Mouse (Mus musculus): ENCODE measurements around the gene Tmem176a. TPM values are rescaled to one million over a fixed set of nuclear protein-coding genes. Genes with fewer than 3 reads are reported as not detected.

Tmem176a gene
- polyA plus RNA-seq, 1 experiment from 2014 or later: 227 TPM

DNA sequence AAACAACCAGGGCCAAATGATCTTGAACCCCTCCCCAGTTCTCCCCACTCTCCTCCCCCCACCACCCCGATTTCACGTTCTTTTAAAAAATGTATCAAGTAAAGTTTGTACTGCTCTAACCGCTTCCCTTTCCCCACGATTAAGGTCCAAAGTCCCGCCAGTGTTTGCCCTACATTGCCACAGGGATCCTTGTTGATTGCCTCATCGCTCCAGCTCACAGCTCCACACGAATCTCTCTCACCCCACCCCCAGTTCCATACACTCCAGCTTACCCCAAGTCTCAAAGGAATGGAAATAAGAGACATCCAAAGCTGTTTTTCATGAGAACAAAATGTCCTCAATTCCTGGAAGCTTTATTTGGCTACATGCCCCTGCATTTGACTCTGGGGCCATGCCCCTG lies 15.7 kb upstream of the Tmem176a start:
- 70% methylated on average over 7 of the region's 7 CpGs for WGBS
- Histone ChIP-seq H3K4me2 (replicated peaks; ENCODE audit: low read depth, low read length) (no peak overlapping the region), H3K27me3 (ENCODE audit: insufficient read depth, low read length) (no peaks in the 10 kb centered on the region), H3K4me3 (ENCODE audit: low read length) (no peak overlapping the region), H3K9ac (replicated peaks; ENCODE audit: low read length) (no peak overlapping the region), H3K4me1 (ENCODE audit: insufficient read depth, low read length) (peaks cover 7% of the 10 kb centered on the region; the same call in 1 of the 2 replicates), H3K36me3 (ENCODE audit: insufficient read depth, low read length) (no peaks in the 10 kb centered on the region), H3K9me3 (ENCODE audit: low read length) (no peaks in the 10 kb centered on the region), H3K27ac (ENCODE audit: low read length) (no peak overlapping the region)
- ATAC-seq (ENCODE audit: low FRiP score, low TSS enrichment): no peak

DNA sequence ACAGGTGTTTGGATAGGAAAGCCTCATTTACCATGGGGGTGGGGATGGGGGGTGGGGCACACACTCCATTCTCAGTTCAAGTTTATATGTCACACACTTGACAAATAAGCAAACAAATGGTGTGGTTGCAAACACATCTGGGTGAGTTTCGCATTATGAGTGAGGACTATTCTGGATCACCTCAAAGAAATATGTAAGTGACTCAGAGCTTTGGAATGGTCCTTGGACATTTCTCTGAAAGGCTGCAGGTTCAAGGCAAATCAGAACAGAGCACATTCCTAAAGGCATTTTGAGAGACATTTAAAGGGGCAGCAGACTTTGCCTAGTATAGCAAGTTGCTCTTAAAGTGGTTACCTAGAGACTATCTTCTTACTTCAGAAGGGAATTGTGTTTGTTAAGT lies 11.7 kb upstream of the Tmem176a start:
- no peak overlapping the region for H3K9ac ChIP-seq (replicated peaks; ENCODE audit: low read length)
- no peak overlapping the region for H3K4me3 ChIP-seq (ENCODE audit: low read length)
- 75% methylated on average over 1 of the region's 1 CpGs for WGBS
- 0 out of 2 replicates have a peak, but pooled peaks cover 5% of the 10 kb centered on the region for H3K4me1 ChIP-seq (ENCODE audit: insufficient read depth, low read length)
- no peak overlapping the region for H3K4me2 ChIP-seq (replicated peaks; ENCODE audit: low read depth, low read length)
- no peak overlapping the region for H3K27ac ChIP-seq (ENCODE audit: low read length)
- H3K36me3 ChIP-seq (ENCODE audit: insufficient read depth, low read length): peaks cover 18% of the 10 kb centered on the region
- no peaks in the 10 kb centered on the region for H3K27me3 ChIP-seq (ENCODE audit: insufficient read depth, low read length)
- H3K9me3 ChIP-seq (ENCODE audit: low read length): no peaks in the 10 kb centered on the region
- ATAC-seq (ENCODE audit: low FRiP score, low TSS enrichment): no peak

DNA sequence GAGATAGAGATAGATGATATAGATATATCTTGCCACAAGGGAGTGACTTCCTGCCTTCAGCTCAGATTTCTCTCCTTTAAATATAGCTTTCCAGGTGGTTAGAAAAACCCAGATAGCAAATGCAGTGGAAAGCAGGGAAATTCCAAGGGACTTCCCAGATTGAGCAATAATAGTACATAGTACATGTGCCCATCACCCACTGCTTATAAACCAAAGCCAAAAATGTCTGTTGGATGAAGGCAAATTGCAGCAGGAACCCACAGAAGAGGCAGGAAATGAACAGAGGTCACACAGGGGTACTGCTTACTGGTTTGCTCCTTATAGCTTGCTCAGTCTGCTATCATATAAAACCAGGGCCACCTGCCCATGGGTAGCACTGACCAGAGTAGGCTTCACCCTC lies 11.1 kb upstream of the Tmem176a start:
- no peaks in the 10 kb centered on the region for H3K27me3 ChIP-seq (ENCODE audit: insufficient read depth, low read length)
- H3K4me1 ChIP-seq (ENCODE audit: insufficient read depth, low read length): 0 out of 2 replicates have a peak, but pooled peaks cover 5% of the 10 kb centered on the region
- no peak overlapping the region for H3K4me2 ChIP-seq (replicated peaks; ENCODE audit: low read depth, low read length)
- peaks cover 24% of the 10 kb centered on the region for H3K36me3 ChIP-seq (ENCODE audit: insufficient read depth, low read length)
- H3K9me3 ChIP-seq (ENCODE audit: low read length): no peaks in the 10 kb centered on the region
- H3K27ac ChIP-seq (ENCODE audit: low read length): no peak overlapping the region
- ATAC-seq (ENCODE audit: low FRiP score, low TSS enrichment): no peak
- no peak overlapping the region for H3K4me3 ChIP-seq (ENCODE audit: low read length)
- no peak overlapping the region for H3K9ac ChIP-seq (replicated peaks; ENCODE audit: low read length)

DNA sequence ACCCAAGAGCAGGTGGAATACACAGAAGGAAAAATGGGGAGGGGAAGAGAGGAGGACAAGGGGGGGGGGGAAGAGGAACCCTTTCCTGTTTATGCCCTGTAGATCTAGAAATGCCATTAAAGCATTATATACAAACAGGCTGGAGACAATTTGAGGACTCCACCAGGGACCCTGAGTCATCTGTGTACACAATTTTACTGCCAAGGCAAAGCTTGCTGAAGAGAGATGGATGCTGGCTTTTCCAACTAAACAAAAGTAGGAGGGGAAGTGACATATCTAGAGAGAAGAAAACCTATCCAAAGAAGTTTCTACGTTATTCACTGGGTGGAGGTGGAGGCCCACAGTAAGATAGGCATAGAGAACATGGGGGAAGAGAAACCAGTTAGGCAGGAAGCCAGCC lies 10.5 kb upstream of the Tmem176a start:
- peaks cover 30% of the 10 kb centered on the region for H3K36me3 ChIP-seq (ENCODE audit: insufficient read depth, low read length)
- H3K9me3 ChIP-seq (ENCODE audit: low read length): no peaks in the 10 kb centered on the region
- 0 out of 2 replicates have a peak, but pooled peaks cover 5% of the 10 kb centered on the region for H3K4me1 ChIP-seq (ENCODE audit: insufficient read depth, low read length)
- H3K4me2 ChIP-seq (replicated peaks; ENCODE audit: low read depth, low read length): no peak overlapping the region
- H3K9ac ChIP-seq (replicated peaks; ENCODE audit: low read length): no peak overlapping the region
- ATAC-seq (ENCODE audit: low FRiP score, low TSS enrichment): no peak
- H3K27me3 ChIP-seq (ENCODE audit: insufficient read depth, low read length): no peaks in the 10 kb centered on the region
- H3K4me3 ChIP-seq (ENCODE audit: low read length): no peak overlapping the region
- no peak overlapping the region for H3K27ac ChIP-seq (ENCODE audit: low read length)
- 40% methylated on average over 1 of the region's 1 CpGs for WGBS

DNA sequence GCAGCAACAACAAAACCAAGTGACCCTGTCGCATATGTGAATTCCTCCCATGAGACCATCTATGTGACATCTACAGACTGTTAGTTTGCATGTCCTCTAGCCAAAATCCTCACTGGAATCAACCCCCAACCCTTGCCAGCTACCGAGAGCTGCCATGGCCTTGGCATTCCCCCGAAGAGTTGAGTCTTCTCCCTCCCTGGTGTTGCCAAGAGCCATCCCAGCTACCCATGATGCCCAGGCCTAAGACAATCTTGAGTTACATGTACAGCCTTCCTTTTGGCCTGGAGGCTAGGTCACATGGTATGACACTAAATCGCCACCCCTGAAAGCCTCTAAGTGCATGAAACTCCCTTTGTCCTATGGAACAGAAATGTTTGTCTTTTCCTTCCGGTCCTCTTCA lies 9.6 kb upstream of the Tmem176a start:
- ATAC-seq (ENCODE audit: low FRiP score, low TSS enrichment): no peak
- WGBS: 87% methylated on average over 5 of the region's 5 CpGs
- Histone ChIP-seq H3K4me2 (replicated peaks; ENCODE audit: low read depth, low read length) (no peak overlapping the region), H3K4me3 (ENCODE audit: low read length) (no peak overlapping the region), H3K27ac (ENCODE audit: low read length) (no peak overlapping the region), H3K9ac (replicated peaks; ENCODE audit: low read length) (no peak overlapping the region), H3K9me3 (ENCODE audit: low read length) (no peaks in the 10 kb centered on the region), H3K4me1 (ENCODE audit: insufficient read depth, low read length) (0 out of 2 replicates have a peak, but pooled peaks cover 5% of the 10 kb centered on the region), H3K36me3 (ENCODE audit: insufficient read depth, low read length) (peaks cover 39% of the 10 kb centered on the region), H3K27me3 (ENCODE audit: insufficient read depth, low read length) (no peaks in the 10 kb centered on the region)

DNA sequence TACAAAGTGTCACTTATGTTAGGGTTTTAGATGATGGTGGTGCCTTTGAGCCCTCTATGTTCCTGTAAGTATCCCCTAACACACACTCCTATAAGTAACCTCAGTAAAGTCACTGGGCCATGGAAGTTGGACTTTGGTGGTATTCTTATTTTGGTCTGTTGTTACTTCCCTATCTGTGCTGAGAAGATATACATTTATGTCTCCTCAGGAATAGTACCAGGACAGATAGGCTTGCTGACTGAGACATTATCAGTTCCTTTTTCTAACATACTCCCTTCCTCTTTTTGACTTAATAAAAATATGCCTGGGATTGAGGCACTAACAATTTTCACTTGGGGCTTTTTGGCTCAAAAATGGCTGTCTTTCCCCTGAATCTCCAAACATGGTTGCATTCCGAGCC lies 8.3 kb upstream of the Tmem176a start:
- Histone ChIP-seq H3K4me1 (ENCODE audit: insufficient read depth, low read length) (0 out of 2 replicates have a peak, but pooled peaks cover 5% of the 10 kb centered on the region), H3K4me3 (ENCODE audit: low read length) (no peak overlapping the region), H3K9ac (replicated peaks; ENCODE audit: low read length) (no peak overlapping the region), H3K4me2 (replicated peaks; ENCODE audit: low read depth, low read length) (no peak overlapping the region), H3K27ac (ENCODE audit: low read length) (no peak overlapping the region), H3K36me3 (ENCODE audit: insufficient read depth, low read length) (peaks cover 49% of the 10 kb centered on the region), H3K27me3 (ENCODE audit: insufficient read depth, low read length) (no peaks in the 10 kb centered on the region), H3K9me3 (ENCODE audit: low read length) (no peaks in the 10 kb centered on the region)
- 97% methylated on average over 1 of the region's 1 CpGs for WGBS
- no peak for ATAC-seq (ENCODE audit: low FRiP score, low TSS enrichment)

DNA sequence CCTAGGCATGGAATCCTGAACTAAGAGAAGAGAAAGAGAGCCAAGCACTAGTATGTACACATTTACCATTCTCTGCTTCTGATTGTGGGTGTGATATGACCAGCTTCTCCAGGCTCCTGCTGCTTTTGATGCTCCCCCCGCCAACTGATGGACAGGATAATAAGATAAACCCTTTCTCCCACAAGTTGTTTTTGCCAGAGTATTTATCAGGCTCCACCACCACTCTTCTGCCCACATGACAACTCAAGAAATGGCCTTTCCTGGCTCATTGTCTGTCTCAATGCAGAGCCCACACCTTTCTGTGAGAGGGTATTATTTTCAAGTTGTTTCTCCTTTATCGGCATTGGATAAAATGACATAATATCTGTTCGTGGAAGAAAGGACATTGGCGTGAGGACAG lies 7.2 kb upstream of the Tmem176a start:
- Histone ChIP-seq H3K9me3 (ENCODE audit: low read length) (no peaks in the 10 kb centered on the region), H3K27me3 (ENCODE audit: insufficient read depth, low read length) (no peaks in the 10 kb centered on the region), H3K4me1 (ENCODE audit: insufficient read depth, low read length) (peaks cover 7% of the 10 kb centered on the region; the same call in 1 of the 2 replicates), H3K27ac (ENCODE audit: low read length) (no peak overlapping the region), H3K4me3 (ENCODE audit: low read length) (no peak overlapping the region), H3K9ac (replicated peaks; ENCODE audit: low read length) (no peak overlapping the region), H3K36me3 (ENCODE audit: insufficient read depth, low read length) (peaks cover 53% of the 10 kb centered on the region), H3K4me2 (replicated peaks; ENCODE audit: low read depth, low read length) (no peak overlapping the region)
- no peak for ATAC-seq (ENCODE audit: low FRiP score, low TSS enrichment)
- 96% methylated on average over 4 of the region's 4 CpGs for WGBS

DNA sequence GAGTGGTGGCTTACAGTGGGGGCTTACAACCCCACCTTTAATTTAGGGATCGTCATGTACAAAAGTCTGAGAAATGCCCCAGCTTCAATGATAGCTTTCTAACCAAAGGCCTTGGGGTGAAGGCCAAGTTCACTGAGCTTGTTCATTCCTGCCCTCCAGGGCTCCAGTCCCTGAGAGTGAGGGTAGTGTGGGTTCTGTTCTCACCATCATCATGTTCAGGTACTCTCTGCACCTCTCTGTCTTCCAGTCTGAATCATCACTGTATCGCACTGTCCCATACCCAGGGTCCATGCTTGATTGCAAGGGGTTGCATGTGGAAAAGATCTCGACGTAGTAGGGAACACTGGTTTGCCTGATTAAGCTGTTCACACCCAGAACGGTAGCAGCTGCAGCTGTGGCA lies 5.5 kb upstream of the Tmem176a start:
- no peak for ATAC-seq (ENCODE audit: low FRiP score, low TSS enrichment)
- peaks cover 53% of the 10 kb centered on the region for H3K36me3 ChIP-seq (ENCODE audit: insufficient read depth, low read length)
- no peak overlapping the region for H3K9ac ChIP-seq (replicated peaks; ENCODE audit: low read length)
- H3K4me3 ChIP-seq (ENCODE audit: low read length): no peak overlapping the region
- no peak overlapping the region for H3K27ac ChIP-seq (ENCODE audit: low read length)
- no peaks in the 10 kb centered on the region for H3K27me3 ChIP-seq (ENCODE audit: insufficient read depth, low read length)
- 85% methylated on average over 5 of the region's 5 CpGs for WGBS
- H3K4me2 ChIP-seq (replicated peaks; ENCODE audit: low read depth, low read length): no peak overlapping the region
- peaks cover 18% of the 10 kb centered on the region for H3K4me1 ChIP-seq (ENCODE audit: insufficient read depth, low read length)
- H3K9me3 ChIP-seq (ENCODE audit: low read length): no peaks in the 10 kb centered on the region

DNA sequence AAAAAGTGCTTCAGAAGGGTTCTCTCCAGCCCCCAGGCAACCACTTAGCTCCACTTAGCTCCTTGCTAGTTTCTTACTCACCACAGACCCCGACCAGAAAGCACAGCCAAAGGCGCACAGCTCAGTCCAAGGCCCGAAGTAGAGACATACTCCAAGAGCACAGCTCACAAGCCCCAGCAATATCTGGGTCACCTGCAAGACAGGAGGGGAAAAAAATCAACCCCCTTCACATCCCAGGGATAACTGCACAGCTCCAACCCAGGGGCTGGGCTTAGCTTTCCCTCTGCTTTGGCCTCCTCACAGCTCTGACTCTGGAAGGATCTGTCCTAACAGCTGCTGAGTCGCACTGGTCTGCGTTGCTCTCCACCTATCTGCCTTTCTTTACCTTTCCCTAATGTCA lies 4.6 kb upstream of the Tmem176a start:
- ATAC-seq (ENCODE audit: low FRiP score, low TSS enrichment): no peak
- no peaks in the 10 kb centered on the region for H3K27me3 ChIP-seq (ENCODE audit: insufficient read depth, low read length)
- peaks cover 18% of the 10 kb centered on the region for H3K4me1 ChIP-seq (ENCODE audit: insufficient read depth, low read length)
- H3K4me2 ChIP-seq (replicated peaks; ENCODE audit: low read depth, low read length): no peak overlapping the region
- H3K9ac ChIP-seq (replicated peaks; ENCODE audit: low read length): no peak overlapping the region
- H3K27ac ChIP-seq (ENCODE audit: low read length): no peak overlapping the region
- peaks cover 53% of the 10 kb centered on the region for H3K36me3 ChIP-seq (ENCODE audit: insufficient read depth, low read length)
- no peaks in the 10 kb centered on the region for H3K9me3 ChIP-seq (ENCODE audit: low read length)
- WGBS: 91% methylated on average over 5 of the region's 5 CpGs
- H3K4me3 ChIP-seq (ENCODE audit: low read length): no peak overlapping the region

DNA sequence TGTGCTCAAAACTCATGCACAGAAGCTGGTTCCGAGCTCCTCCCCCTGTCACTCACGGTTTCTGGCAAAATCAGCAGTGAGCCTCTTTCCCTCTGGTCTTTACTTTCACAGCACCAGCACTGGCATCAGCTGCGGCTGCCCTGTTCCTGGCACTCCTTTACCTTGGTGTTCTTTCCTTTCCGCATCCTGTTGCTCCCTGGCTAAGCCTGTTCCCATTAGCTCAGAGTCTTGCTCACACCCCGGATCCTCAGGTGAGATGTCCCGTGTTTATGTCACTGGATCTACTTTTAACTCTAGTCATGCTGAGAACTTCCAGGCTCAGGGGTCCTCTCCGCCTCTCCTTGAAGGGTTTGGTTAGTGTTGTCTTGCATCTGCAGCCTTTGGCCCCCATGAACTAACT lies 3.2 kb upstream of the Tmem176a start:
- Histone ChIP-seq H3K9me3 (ENCODE audit: low read length) (no peaks in the 10 kb centered on the region), H3K4me3 (ENCODE audit: low read length) (no peak overlapping the region), H3K4me2 (replicated peaks; ENCODE audit: low read depth, low read length) (no peak overlapping the region), H3K4me1 (ENCODE audit: insufficient read depth, low read length) (peaks cover 28% of the 10 kb centered on the region), H3K27ac (ENCODE audit: low read length) (no peak overlapping the region), H3K27me3 (ENCODE audit: insufficient read depth, low read length) (no peaks in the 10 kb centered on the region), H3K9ac (replicated peaks; ENCODE audit: low read length) (no peak overlapping the region), H3K36me3 (ENCODE audit: insufficient read depth, low read length) (peaks cover 50% of the 10 kb centered on the region)
- no peak for ATAC-seq (ENCODE audit: low FRiP score, low TSS enrichment)
- 89% methylated on average over 7 of the region's 7 CpGs for WGBS

Data from kidney, embryonic 16.5 days (tissue).